Mouse (Mus musculus): Measurements from ENCODE around the gene Golph3l.
"Not testable (repeated sequence)": the region's sequence is repeated elsewhere in the genome, so short reads cannot be mapped to it uniquely, and the experiment has no call there.

Golph3l gene

DNA sequence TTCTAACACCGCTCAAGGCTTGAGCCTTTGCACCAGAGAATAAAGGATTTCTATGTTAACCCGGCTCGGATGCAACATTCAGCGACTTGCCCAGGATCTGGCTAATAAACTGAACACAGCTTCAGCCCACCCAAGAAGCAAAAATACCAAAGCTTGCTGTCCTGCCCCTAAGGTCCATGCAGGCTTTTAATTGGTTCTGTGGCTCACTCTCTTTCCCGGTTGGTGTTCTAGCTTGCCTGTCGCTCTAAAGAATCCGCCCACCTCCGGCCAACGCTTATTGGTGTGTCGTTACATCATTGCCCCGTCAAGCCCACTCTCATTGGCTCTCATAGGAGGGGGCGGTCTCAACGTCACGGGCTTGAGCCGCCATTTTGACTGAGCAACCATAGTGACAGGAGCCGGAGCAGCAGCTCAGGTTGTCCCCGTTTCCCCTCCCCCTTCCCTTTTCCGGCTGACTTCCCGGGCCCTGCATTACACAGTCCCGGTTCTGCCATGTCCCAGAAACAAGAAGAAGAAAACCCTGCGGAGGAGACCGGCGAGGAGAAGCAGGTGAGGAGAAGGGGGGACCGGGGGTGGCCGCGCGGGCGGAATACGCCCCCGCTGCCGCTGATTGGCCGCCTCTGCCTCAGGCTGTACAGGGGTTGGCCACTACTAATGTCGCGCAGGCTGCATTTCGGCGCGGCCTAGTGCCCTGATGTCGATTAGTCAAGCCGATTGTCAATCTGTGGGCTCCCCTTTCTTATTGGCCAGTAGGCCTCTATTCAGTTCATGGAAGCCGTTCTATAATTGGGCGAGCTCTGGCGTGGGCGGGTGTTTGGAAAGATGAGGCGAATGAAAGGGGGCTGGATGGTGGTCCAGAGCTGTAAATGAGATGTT is 36.1 kb downstream of the Golph3l start, which contains the start of gene Ensa:
Gene Ensa, plus strand, starts transcription at position 366 of the 876 bp plus-strand sequence.
- DNase-seq (ENCODE audit: low spot score in 2 of 2), result peak; percentile 96 to 99

DNA sequence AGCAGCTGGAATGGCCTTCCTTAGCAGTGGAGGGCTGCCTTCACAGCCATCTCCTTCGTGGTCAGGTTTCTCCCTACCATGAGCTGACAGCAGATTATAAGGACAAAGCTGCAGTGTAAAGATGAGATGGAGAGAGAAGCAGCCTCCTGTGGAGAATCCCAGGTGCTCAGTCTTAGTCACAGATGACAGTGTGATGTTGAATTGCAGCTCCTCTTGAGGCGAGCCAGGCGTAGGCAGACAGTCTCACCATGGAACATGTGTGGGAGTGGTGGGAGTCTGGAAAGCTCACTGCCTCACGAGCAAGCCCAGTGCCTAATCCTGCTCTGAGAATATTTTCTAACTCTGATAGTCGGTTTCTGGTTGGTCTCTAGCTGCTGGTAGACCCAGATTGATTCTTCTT is 39.0 kb downstream of the Golph3l start:
- DNase-seq (ENCODE audit: low spot score in 2 of 2), result peak; percentile 77 to 86

DNA sequence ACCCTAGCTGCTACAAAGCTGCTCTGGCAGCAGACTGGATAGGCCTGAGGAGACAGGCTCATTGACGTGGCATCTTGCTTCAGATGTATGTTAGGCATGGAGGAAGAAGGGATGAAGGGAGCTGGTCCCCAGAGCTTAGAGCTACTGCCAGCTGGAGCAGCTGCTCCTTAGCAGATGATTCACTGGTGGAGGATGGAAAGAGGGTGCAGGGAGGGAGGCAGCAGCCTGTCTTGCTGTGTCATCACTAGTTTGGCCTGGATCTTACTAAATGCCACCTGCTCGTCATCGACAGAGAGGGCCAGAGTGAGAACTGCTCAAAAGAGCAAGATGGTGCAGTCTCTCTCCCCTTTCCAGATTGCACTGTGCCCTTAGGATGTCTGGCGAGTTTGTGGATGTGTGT is 41.0 kb downstream of the Golph3l start:
- DNase-seq (ENCODE audit: low spot score in 2 of 2), result peak; percentile 73 to 80

GRCm38 (mm10) chr3:95630856-95631255 is 42.1 kb downstream of the Golph3l start:
- no peak for DNase-seq (ENCODE audit: low spot score in 2 of 2)

GRCm38 (mm10) chr3:95631304-95631703 is 42.6 kb downstream of the Golph3l start:
- no peak for DNase-seq (ENCODE audit: low spot score in 2 of 2)

GRCm38 (mm10) chr3:95632648-95633588 is 44.2 kb downstream of the Golph3l start:
- DNase-seq (ENCODE audit: low spot score in 2 of 2), result no peak

DNA sequence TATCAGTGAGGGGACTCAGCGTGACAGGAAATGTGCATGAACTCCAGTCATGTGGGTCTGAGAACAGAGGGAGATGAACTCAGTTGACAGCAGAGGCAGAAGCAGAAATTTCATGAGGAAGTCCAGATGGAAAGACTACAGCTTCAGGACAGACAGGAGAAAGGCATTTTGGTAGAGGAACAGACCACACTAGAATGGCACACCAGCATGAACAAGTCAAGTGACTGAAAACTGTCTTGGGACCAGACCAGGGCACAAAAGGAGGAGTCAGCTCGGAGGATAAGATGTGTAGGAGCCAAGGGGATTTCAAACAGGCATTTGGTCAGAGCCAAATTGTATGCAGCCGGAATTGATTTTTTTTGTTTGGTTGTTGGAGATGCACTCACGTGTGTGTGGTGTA is 46.9 kb downstream of the Golph3l start:
- no peak for DNase-seq (ENCODE audit: low spot score in 2 of 2)

DNA sequence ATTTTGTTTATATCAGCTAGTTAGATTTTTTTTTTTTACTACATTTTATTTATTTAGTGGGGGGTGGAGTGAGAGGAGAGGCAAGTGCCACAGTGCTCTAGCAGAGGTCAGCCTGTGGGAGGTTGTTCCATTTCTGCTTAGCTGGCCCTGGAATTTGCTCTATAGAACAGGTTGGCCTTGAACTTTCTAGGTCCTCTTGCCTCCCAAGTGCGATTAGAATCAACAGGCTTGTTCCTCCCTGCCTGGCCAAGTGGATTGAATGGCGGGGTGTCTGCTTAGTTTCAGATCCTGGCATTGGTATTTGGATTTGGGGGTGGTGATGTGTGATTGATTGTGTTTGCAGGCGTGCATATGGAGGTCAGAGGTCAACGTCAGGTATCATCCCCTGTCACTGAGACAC is 47.3 kb downstream of the Golph3l start:
- no peak for DNase-seq (ENCODE audit: low spot score in 2 of 2)

- DNase-seq (ENCODE audit: low spot score in 2 of 2), result no peak
Observed at GRCm38 (mm10) chr3:95639694-95640093, 51.0 kb downstream of the Golph3l start.

GRCm38 (mm10) chr3:95643097-95643496 is 54.4 kb downstream of the Golph3l start:
- DNase-seq (ENCODE audit: low spot score in 2 of 2), result no peak

DNA sequence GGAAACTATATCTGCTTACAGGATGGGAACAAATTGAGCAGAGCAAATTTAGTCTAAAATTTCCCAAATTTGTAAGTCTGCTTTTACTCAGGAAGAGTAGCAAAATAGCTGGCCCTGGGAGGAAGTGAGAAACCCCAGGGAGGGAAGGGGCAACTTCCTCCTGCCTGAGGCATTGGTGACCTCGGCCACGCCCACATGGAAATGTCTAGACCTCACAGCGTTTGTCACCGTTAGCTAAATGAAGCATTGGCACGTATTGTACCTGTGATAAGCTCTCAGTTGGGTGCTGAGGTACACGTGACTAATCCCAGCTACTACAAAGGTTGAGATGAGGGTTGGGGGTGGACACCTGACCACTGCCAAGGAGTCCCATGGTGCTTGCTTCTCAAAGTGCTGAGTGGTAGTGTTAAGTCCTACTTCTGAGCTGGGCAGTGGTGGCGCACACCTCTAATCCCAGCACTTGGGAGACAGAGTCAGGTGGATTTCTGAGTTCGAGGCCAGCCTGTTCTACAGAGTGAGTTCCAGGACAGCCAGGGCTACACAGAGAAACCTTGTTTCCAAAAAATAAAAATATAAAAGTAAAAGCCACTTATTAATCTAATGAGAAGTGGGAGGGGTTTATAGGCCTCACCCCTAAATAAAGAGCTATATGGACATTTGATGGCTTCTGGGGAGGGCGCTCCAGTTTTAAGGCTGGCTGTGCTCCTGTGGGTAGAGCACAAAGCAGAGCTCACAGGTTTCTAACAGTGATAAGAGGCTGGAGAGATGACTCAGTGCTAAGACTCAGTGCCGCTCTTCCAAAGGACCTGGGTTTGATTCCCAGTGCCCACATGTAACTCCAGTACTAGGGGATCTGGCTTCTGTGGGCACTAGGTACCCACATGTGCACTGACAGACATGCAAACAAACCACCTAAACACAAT is 56.8 kb downstream of the Golph3l start:
- no peak for DNase-seq (ENCODE audit: low spot score in 2 of 2)

DNA sequence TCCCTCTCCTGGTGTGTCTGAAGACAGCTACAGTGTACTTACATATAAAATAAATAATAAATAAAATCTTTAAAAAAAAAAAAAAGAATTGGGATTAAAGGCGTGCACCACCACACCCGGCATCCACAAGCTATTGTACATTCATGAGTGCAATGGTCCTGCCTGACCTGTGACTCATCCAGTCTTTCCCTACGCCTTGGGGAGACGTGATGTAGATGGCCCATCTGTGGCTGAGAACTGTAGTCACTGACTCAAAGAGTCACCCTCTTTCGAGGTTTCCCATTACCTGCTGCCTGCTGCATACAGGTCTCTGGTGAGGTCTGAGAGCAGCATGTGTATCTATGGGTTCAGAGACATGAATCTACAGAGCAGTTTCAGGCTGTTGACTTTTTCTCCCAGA is 59.3 kb downstream of the Golph3l start:
- no peak for DNase-seq (ENCODE audit: low spot score in 2 of 2)

GRCm38 (mm10) chr3:95650276-95651032 is 61.7 kb downstream of the Golph3l start:
- DNase-seq (ENCODE audit: low spot score in 2 of 2), result no peak

DNA sequence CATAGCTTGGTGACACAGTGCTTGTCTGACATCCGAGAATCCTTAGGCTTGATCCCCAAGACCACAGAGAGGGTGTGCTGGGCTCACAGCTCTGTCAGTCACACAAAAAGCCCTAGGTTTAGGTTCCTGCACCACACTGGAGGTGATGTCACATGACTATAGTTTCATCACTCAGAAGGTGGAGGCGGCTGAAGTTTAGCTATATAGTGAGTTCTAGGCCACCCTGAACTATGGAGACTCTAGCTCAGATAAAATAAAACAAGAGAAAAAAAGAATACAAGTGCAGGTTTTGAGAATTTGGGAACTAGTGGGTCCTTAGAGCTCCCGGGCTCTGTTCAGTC is 62.3 kb downstream of the Golph3l start:
- DNase-seq (ENCODE audit: low spot score in 2 of 2), result no peak

- no peak for DNase-seq (ENCODE audit: low spot score in 2 of 2)
Observed at GRCm38 (mm10) chr3:95651391-95652203, 62.9 kb downstream of the Golph3l start.

- no peak for DNase-seq (ENCODE audit: low spot score in 2 of 2)
Observed at GRCm38 (mm10) chr3:95652204-95652811, 63.6 kb downstream of the Golph3l start.

DNA sequence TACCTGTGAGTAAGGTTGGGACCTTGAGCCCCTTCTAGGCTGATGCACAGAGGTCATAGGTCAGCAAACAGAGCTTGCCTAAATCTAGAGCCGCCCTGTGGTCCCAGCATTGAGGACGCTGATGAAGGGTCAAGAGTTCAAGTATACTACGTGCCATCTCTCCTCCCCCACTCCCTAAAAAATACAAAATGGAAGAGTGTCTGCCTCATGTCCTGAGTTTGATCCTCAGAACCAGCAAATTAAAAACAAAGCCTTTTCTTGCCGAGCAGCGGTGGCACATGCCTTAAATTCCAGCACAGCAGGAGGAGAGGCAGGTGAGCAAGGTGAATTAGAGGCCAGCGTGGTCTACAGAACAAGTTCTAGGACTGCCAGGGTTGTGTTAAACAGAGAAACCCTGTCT is 64.1 kb downstream of the Golph3l start:
- DNase-seq (ENCODE audit: low spot score in 2 of 2), result no peak

DNA sequence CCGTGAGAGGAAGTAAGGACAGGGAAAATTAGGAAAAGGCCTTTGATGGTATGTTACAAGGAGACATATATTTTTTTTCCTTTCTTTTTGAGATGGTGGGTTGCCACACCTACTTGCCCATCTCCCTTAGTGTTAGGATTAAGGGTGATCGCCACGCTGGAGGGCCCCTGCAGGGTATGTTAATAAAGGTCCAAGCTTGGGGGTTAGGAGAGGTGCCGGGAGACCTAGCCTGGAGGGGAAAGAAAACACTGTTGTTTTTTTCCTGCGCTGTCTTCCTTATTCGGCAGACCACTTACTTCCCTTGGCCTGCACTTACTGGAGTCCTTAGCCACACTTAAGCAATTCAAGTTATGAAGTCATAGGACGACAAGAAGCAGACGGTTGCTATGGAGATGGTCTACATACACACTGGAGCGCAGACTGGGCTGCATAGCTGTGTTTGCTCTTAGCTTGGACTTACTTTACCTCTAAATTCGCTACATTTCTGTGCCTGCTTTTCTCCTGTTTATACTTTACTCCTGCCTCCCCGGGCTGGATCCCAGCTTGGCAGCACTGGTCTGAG is 64.8 kb downstream of the Golph3l start:
- DNase-seq (ENCODE audit: low spot score in 2 of 2), result no peak

GRCm38 (mm10) chr3:95654371-95654770 is 65.6 kb downstream of the Golph3l start:
- not testable (repeated sequence) for DNase-seq (ENCODE audit: low spot score in 2 of 2)
